Mouse (Mus musculus) heart, embryonic 14.5 days (tissue): ENCODE data around the gene Gatad2b. TPM values are rescaled to one million over a fixed set of nuclear protein-coding genes. Genes with fewer than 3 reads are reported as not detected.

Experiments
- ATAC-seq: fragments of 200-750 bp; cut with Nextera tagmentation; 2 replicates; pipeline ENCODE4 v1.8.0; 2017; ENCODE audit warnings: low read depth, moderate TSS enrichment; ENCODE audit not compliant: insufficient number of reproducible peaks, insufficient read depth, low FRiP score
- H3K27ac ChIP-seq, 2 experiments: fragments of 200-500 bp in 1 of 2; fragments of 300-500 bp in 1 of 2; sonication (generic) in 1 of 2; replicated peaks in 1 of 2; 2 replicates each; pipeline ENCODE4 v1.5.1; 2012 to 2014; ENCODE audit warnings: low read depth in 2 of 2, low read length in 2 of 2, control low read depth in 1 of 2, mild to moderate bottlenecking in 1 of 2, mixed read lengths in 1 of 2; ENCODE audit not compliant: control insufficient read depth in 1 of 2, insufficient read depth in 1 of 2
- H3K27me3 ChIP-seq: fragments of 300-500 bp; sonication (generic); 2 replicates; pipeline ENCODE4 v1.6.1; 2014; ENCODE audit warnings: mild to moderate bottlenecking, low read length, control low read depth; ENCODE audit not compliant: control insufficient read depth, insufficient read depth
- H3K36me3 ChIP-seq: fragments of 300-500 bp; sonication (generic); 2 replicates; pipeline ENCODE4 v1.6.1; 2014; ENCODE audit warnings: mild to moderate bottlenecking, control low read depth, low read length, mixed read lengths; ENCODE audit not compliant: control insufficient read depth, insufficient read depth
- H3K4me1 ChIP-seq, 2 experiments: fragments of 200-500 bp in 1 of 2; fragments of 300-500 bp in 1 of 2; sonication (generic) in 1 of 2; 2 replicates each; pipeline ENCODE4 v1.6.1; 2012 to 2014; ENCODE audit warnings: low read length in 2 of 2, control low read depth in 1 of 2, mixed read lengths in 1 of 2; ENCODE audit not compliant: control insufficient read depth in 2 of 2, insufficient read depth in 2 of 2
- H3K4me2 ChIP-seq: fragments of 300-500 bp; sonication (generic); 2 replicates; pipeline ENCODE4 v1.6.1; 2014; ENCODE audit warnings: mild to moderate bottlenecking, low read length
- H3K4me3 ChIP-seq, 2 experiments: fragments of 200-500 bp in 1 of 2; fragments of 300-500 bp in 1 of 2; sonication (generic) in 1 of 2; 2 replicates each; pipeline ENCODE4 v1.5.1; 2012 to 2014; ENCODE audit warnings: low read length in 2 of 2, mild to moderate bottlenecking in 2 of 2, control low read depth in 1 of 2, low read depth in 1 of 2, moderate library complexity in 1 of 2; ENCODE audit not compliant: control insufficient read depth in 1 of 2, insufficient read depth in 1 of 2
- H3K9ac ChIP-seq: fragments of 300-500 bp; sonication (generic); 2 replicates; pipeline ENCODE4 v1.6.1; 2014; ENCODE audit warnings: mild to moderate bottlenecking, low read length
- H3K9me3 ChIP-seq: fragments of 300-500 bp; sonication (generic); 2 replicates; pipeline ENCODE4 v1.6.1; 2016; ENCODE audit warnings: low read length, control low read depth; ENCODE audit not compliant: control insufficient read depth
- WGBS: fragments of 180-500 bp; shearing (Covaris S2); extraction: QIAGEN DNeasy Blood & Tissue Kit; methylation state at CpG from one replicate; pipeline ENCODE4 v1.1.7; 2014; 5-methylcytosine and 5-hydroxymethylcytosine counted together
- polyA plus RNA-seq: library from polyadenylated mRNA; unstranded; fragments of >200 nt; fragmentation: Nextera tagmentation; extraction: Ambion mirVana; gene quantifications from 2 replicates; pipeline ENCODE4 v1.2.1, GENCODE M21; 2014

Gatad2b gene
- polyA plus RNA-seq, 1 experiment from 2014 or later, result 9.4 TPM

DNA sequence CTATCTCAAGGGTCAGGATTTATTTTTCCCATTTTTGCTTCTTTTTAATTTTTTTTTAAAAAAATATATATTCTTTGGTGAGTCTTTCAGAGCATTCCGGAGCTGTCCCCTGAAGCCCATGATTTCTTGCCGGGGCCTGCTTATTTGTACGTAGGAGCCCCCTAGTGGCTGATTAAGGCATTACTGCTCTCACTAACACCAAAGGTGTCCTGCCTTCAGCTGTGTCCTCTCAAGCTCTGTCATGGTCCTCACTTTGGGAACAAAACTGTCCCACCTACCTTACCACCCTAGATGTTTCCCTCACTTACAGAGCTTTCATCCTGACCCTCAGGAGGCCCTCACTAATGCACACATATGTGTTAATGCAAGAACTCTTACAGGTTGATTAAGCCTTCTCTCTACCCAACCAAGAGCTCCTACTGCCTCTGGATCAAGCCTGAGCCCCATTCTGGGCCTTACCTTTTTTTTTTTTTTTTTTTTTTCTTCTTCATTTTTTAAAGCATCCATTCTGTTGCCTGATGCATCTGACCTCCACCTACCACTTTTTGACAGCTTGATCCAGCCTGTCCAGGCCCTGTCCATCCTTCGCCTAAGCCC, 80.6 kb downstream of the Gatad2b start:
- Histone ChIP-seq H3K4me2 (no peak overlapping the region), H3K4me3 (no peak overlapping the region), H3K27me3 (no peaks in the 10 kb centered on the region), H3K9me3 (no peaks in the 10 kb centered on the region), H3K27ac (no peak overlapping the region), H3K9ac (no peak overlapping the region), H3K36me3 (no peaks in the 10 kb centered on the region), H3K4me1 (no peaks in the 10 kb centered on the region)
- 23% methylated on average over 4 of the region's 4 CpGs for WGBS
- ATAC-seq, result peak; percentile 52; the same call in 1 of the 2 replicates

DNA sequence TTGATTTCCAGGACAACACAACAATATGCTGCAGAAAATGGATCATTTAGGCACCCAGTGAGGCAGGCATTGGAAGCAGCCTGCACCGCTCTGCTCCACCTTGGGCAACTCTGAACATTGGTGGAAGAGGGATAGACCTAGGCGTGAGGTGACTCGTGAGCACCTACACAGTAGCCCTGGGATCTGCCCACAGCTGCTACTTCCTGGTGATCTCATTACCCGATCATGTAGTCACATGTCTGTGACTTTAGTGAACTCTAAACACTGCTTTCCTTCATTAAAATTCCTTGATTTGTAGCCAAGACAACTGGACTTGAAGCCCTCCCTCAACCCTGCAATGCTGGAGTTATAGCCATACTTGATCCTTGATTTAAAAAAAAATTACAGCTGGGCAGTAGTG, 81.4 kb downstream of the Gatad2b start:
- Histone ChIP-seq H3K27me3 (no peaks in the 10 kb centered on the region), H3K9me3 (no peaks in the 10 kb centered on the region), H3K4me3 (no peak overlapping the region), H3K36me3 (no peaks in the 10 kb centered on the region), H3K4me2 (no peak overlapping the region), H3K4me1 (no peaks in the 10 kb centered on the region), H3K27ac (no peak overlapping the region), H3K9ac (no peak overlapping the region)
- no peak for ATAC-seq
- whole genome bisulfite sequencing, result 72% methylated on average over 4 of the region's 4 CpGs

DNA sequence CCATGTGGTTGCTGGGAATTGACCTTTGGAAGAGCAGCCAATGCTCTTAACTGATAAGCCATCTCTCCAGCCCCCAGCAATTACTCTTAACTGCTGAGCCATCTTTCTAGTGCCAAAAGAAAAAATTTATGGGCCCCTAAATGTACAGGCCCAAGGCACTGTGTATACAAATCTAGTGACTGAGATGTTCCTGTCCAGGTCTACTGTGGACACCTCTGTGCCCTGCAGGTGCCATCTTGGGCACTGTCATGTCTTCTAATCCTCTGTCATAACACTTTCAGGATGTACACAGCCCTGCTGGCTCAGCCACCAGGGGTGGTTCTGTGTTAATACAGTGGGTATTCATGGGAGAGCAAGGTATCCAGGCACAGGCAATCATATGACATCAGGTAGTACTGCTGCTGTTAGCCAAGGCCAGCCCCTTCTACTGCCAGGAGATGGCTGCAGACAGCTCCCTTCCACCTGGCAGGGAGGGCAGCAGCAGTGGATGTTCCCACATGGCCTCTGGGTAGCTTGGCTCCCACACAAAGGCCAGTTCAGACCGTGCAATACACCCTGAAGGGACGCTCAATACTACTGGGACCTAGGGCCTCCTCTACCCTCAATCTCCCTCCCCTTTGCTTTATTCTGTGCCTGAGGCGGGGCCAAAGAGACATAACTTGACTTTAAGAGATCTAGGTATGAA, 82.7 kb downstream of the Gatad2b start:
- no peaks in the 10 kb centered on the region for H3K36me3 ChIP-seq
- no peak overlapping the region for H3K27ac ChIP-seq
- H3K9ac ChIP-seq, result no peak overlapping the region
- no peak overlapping the region for H3K4me2 ChIP-seq
- ATAC-seq, result no peak
- no peaks in the 10 kb centered on the region for H3K9me3 ChIP-seq
- H3K4me1 ChIP-seq, result no peaks in the 10 kb centered on the region
- no peak overlapping the region for H3K4me3 ChIP-seq
- no peaks in the 10 kb centered on the region for H3K27me3 ChIP-seq
- 68% methylated on average over 3 of the region's 3 CpGs for WGBS

- Histone ChIP-seq H3K4me2 (no peak overlapping the region), H3K27ac (no peak overlapping the region), H3K36me3 (no peaks in the 10 kb centered on the region), H3K9ac (no peak overlapping the region), H3K9me3 (no peaks in the 10 kb centered on the region), H3K4me3 (no peak overlapping the region), H3K27me3 (no peaks in the 10 kb centered on the region), H3K4me1 (no peaks in the 10 kb centered on the region)
- WGBS, result 56% methylated on average over 1 of the region's 1 CpGs
- no peak for ATAC-seq
These were observed 83.2 kb downstream of the Gatad2b start for GRCm38 (mm10) chr3:90376247-90376585.

GRCm38 (mm10) chr3:90378496-90378895, 85.5 kb downstream of the Gatad2b start:
- Histone ChIP-seq H3K36me3 (no peaks in the 10 kb centered on the region), H3K9ac (no peak overlapping the region), H3K27ac (no peak overlapping the region), H3K4me3 (no peak overlapping the region), H3K4me2 (no peak overlapping the region), H3K27me3 (no peaks in the 10 kb centered on the region), H3K4me1 (no peaks in the 10 kb centered on the region), H3K9me3 (no peaks in the 10 kb centered on the region)
- WGBS, result 72% methylated on average over 5 of the region's 5 CpGs
- no peak for ATAC-seq

GRCm38 (mm10) chr3:90381727-90382126, 88.7 kb downstream of the Gatad2b start:
- H3K27me3 ChIP-seq, result no peaks in the 10 kb centered on the region
- H3K36me3 ChIP-seq, result peaks cover 5% of the 10 kb centered on the region; the same call in 1 of the 2 replicates
- 55% methylated on average over 11 of the region's 11 CpGs for WGBS
- H3K9me3 ChIP-seq, result no peaks in the 10 kb centered on the region
- no peak for ATAC-seq
- H3K4me2 ChIP-seq, result no peak overlapping the region
- no peak overlapping the region for H3K9ac ChIP-seq
- no peak overlapping the region for H3K4me3 ChIP-seq
- H3K4me1 ChIP-seq, result no peaks in the 10 kb centered on the region
- H3K27ac ChIP-seq, result no peak overlapping the region

DNA sequence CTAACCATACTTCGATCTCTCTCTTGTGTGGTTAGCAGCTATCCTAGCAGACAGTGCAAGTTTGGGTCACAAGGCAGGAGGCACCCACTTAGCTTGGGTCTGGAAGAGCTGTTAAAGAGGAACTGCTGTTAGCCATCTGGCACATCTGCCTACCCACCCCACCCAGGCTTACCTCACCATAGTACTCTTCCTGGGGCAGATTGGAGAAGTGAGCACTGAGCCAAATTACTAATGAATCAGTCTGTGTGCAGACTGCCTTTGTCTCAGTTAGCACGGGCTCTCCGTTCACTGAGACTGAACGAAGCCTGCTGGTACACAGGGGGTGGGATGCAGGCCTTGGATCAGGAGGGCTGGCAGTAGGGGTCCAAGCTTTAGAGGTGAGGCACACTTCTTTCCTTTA, 90.7 kb downstream of the Gatad2b start:
- Histone ChIP-seq H3K4me3 (no peak overlapping the region), H3K4me2 (no peak overlapping the region), H3K4me1 (peaks cover 13 to 16% of the 10 kb centered on the region in 2 experiments), H3K9ac (no peak overlapping the region), H3K27me3 (no peaks in the 10 kb centered on the region), H3K27ac (no peak overlapping the region), H3K9me3 (no peaks in the 10 kb centered on the region), H3K36me3 (peaks cover 5% of the 10 kb centered on the region; the same call in 1 of the 2 replicates)
- WGBS, result 90% methylated on average over 4 of the region's 4 CpGs
- ATAC-seq, result no peak
